Mouse (Mus musculus) heart, embryonic 15.5 days (tissue): ENCODE measurements around the gene Agbl1. TPM values are rescaled to one million over a fixed set of nuclear protein-coding genes. Genes with fewer than 3 reads are reported as not detected.

Experiments
- ATAC-seq: fragments of 200-750 bp; cut with Nextera tagmentation; replicated peaks from 2 replicates; pipeline ENCODE4 v1.8.0; 2017; ENCODE audit warnings: low read depth, moderate TSS enrichment; ENCODE audit not compliant: insufficient number of reproducible peaks, insufficient read depth, low FRiP score
- H3K27ac ChIP-seq: fragments of 300-500 bp; sonication (generic); 2 replicates; pipeline ENCODE4 v1.5.1; 2015; ENCODE audit warnings: mild to moderate bottlenecking, inconsistent platforms
- H3K27me3 ChIP-seq: fragments of 300-500 bp; sonication (generic); 2 replicates; pipeline ENCODE4 v1.6.1; 2015; ENCODE audit warnings: inconsistent platforms
- H3K36me3 ChIP-seq: fragments of 300-500 bp; sonication (generic); 2 replicates; pipeline ENCODE4 v1.6.1; 2015; ENCODE audit warnings: mild to moderate bottlenecking, inconsistent platforms
- H3K4me1 ChIP-seq: fragments of 300-500 bp; sonication (generic); replicated peaks from 2 replicates; pipeline ENCODE4 v1.6.1; 2015; ENCODE audit warnings: inconsistent platforms
- H3K4me2 ChIP-seq: fragments of 300-500 bp; sonication (generic); 2 replicates; pipeline ENCODE4 v1.6.1; 2015; ENCODE audit warnings: inconsistent platforms, mild to moderate bottlenecking, moderate library complexity
- H3K4me3 ChIP-seq: fragments of 300-500 bp; sonication (generic); 2 replicates; pipeline ENCODE4 v1.5.1; 2015; ENCODE audit warnings: mild to moderate bottlenecking, inconsistent platforms
- H3K9ac ChIP-seq: fragments of 300-500 bp; sonication (generic); 2 replicates; pipeline ENCODE4 v1.6.1; 2015; ENCODE audit warnings: mild to moderate bottlenecking, inconsistent platforms
- H3K9me3 ChIP-seq: fragments of 300-500 bp; sonication (generic); replicated peaks from 2 replicates; pipeline ENCODE4 v1.6.1; 2016; ENCODE audit warnings: inconsistent platforms
- WGBS: fragments of 180-500 bp; shearing (Covaris S2); methylation state at CpG from one replicate; pipeline ENCODE4 v1.1.7; 2015; ENCODE audit warnings: mixed read lengths; 5-methylcytosine and 5-hydroxymethylcytosine counted together
- polyA plus RNA-seq: library from polyadenylated mRNA; unstranded; fragments of >200 nt; fragmentation: Nextera tagmentation; extraction: Ambion mirVana; gene quantifications from 2 replicates; pipeline ENCODE4 v1.2.1, GENCODE M21; 2015

Agbl1 gene
- polyA plus RNA-seq, 1 experiment from 2014 or later: 0.05 TPM

DNA sequence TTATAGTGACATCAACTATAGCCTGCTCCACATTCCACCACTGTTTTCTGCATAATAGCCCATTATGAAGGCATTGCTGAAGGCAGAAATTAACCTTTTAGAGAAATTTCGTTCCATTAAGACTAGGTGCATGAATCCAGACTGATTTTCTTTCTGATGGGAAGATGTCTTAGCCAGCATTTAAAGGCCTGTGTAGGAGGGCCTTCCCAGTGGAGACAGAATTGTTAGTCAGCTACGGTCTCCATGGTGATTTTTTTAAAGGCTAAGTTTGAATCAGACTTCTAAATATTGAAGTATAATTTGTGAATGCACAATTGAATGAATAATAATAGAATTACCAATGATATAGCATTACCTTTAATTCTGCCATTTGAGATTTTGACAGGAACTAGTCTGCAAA is 920.2 kb downstream of the Agbl1 start:
- H3K4me3 ChIP-seq: no peak overlapping the region
- WGBS: 81% methylated on average over 2 of the region's 2 CpGs
- H3K4me2 ChIP-seq: no peak overlapping the region
- H3K27me3 ChIP-seq: no peaks in the 10 kb centered on the region
- H3K36me3 ChIP-seq: no peaks in the 10 kb centered on the region
- ATAC-seq: no peak
- no peaks in the 10 kb centered on the region for H3K9me3 ChIP-seq
- H3K9ac ChIP-seq: no peak overlapping the region
- H3K4me1 ChIP-seq: no peaks in the 10 kb centered on the region
- H3K27ac ChIP-seq: no peak overlapping the region

DNA sequence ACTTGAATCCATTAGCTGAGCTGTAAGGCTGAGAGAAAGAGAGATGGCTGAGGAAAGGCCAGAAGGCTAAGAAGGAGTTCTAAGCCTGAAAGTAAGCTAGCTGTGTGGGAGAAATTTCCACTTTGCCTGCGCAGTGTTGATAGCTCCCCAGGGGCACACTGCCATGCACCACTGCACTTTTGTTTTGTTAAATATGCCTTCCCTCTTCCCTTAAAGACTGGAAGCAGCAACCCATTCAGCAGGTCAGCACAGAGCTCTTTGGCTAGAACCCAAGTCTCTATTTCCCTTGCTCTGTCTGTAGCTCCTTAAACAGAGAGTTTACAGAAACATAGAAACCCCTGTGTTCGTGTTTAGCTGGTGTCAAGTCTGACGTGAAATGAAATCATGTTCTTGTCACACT is 922.7 kb downstream of the Agbl1 start:
- Histone ChIP-seq H3K9ac (no peak overlapping the region), H3K4me3 (no peak overlapping the region), H3K36me3 (no peaks in the 10 kb centered on the region), H3K27ac (no peak overlapping the region), H3K4me2 (no peak overlapping the region), H3K4me1 (no peaks in the 10 kb centered on the region), H3K27me3 (no peaks in the 10 kb centered on the region), H3K9me3 (no peaks in the 10 kb centered on the region)
- WGBS: 43% methylated on average over 3 of the region's 3 CpGs
- no peak for ATAC-seq

DNA sequence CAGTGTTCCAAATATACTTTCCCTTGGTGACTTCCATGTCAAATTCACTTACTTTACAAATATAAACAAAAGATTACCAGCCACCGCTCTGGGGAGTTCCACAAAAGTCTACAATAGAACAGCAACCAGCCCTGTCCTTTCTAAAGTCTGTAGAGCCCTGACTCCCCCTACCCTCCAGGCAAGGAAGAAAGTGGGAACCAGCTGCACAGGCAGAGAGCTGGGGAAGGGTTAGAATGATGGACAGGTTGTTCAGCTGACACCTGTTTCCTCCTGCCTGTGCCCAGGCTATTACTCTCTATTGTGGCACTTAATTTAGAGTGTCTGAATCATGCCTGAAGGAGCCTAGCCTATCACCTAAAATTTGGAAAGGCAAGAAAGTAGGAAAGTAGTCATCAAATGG is 923.2 kb downstream of the Agbl1 start:
- H3K9ac ChIP-seq: no peak overlapping the region
- no peaks in the 10 kb centered on the region for H3K9me3 ChIP-seq
- no peaks in the 10 kb centered on the region for H3K4me1 ChIP-seq
- 52% methylated on average over 1 of the region's 1 CpGs for WGBS
- H3K27ac ChIP-seq: no peak overlapping the region
- ATAC-seq: no peak
- H3K27me3 ChIP-seq: no peaks in the 10 kb centered on the region
- no peak overlapping the region for H3K4me3 ChIP-seq
- H3K4me2 ChIP-seq: no peak overlapping the region
- no peaks in the 10 kb centered on the region for H3K36me3 ChIP-seq

DNA sequence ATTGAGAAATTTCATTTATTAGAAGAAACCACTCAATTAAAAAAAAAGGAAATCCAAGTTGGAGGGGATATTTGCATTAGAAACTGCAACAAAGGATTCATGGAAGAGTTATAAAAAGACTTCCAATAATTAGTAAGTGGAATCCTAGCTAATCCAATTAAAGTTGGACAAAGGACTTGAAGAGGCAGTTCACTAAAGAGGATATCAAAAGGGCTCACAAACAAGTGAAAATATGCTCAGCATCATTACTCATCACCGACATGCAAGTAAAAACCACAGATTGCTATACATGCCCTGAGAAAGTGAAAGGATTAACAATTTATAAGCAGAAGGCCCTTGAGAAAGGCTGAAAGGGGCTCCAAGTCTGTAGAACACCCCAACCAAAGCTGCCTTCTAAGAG is 935.2 kb downstream of the Agbl1 start:
- 88% methylated on average over 1 of the region's 1 CpGs for WGBS
- Histone ChIP-seq H3K27ac (no peak overlapping the region), H3K27me3 (no peaks in the 10 kb centered on the region), H3K9me3 (no peaks in the 10 kb centered on the region), H3K4me3 (no peak overlapping the region), H3K4me2 (no peak overlapping the region), H3K4me1 (no peaks in the 10 kb centered on the region), H3K9ac (no peak overlapping the region), H3K36me3 (no peaks in the 10 kb centered on the region)
- no peak for ATAC-seq
